Mouse (Mus musculus): Measurements from ENCODE around the gene Ssxb1. TPM values are rescaled to one million over a fixed set of nuclear protein-coding genes. Genes with fewer than 3 reads are reported as not detected.
"Not testable (repeated sequence)": the region's sequence is repeated elsewhere in the genome, so short reads cannot be mapped to it uniquely, and the experiment has no call there.

The Ssxb1 gene
- total RNA-seq (2014; fragmentation: Nextera tagmentation) (not detected in 2 replicates), total RNA-seq (2017) (not detected in 2 replicates), polyA plus RNA-seq (2012) (not detected in 2 replicates)

DNA sequence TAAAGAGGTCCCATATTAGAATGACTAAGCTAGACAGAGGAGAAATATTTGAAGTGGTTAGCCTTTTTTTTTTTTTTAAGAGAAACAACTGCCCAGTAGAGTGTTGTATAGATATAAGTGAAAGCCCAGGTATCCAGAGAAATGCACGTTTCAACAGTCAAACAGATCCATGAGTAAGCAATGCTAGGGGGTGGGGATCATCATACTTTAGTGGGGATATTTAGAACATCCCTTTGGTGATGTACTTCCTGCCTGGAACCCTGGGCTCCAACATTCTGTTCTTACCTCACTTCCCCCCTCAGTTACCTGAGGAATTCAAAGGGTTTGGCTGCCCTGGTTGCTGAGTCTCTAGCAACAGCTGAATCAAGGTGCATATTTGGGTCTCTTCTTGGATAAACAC lies at the start of gene Ssxb1:
Ssxb1 (plus strand) TSS at position 301 of the 400 bp plus-strand sequence.
- ATAC-seq (ENCODE audit: extremely low read depth, insufficient number of reproducible peaks, low FRiP score, poor library complexity, severe bottlenecking); H3K4me3 ChIP-seq (ENCODE audit: low read depth, low read length); H3K36me3 ChIP-seq (replicated peaks); DNase-seq (ENCODE audit: low spot score); H3K9me3 ChIP-seq (replicated peaks); H3K27me3 ChIP-seq (ENCODE audit: insufficient read depth, low read length); H3K4me1 ChIP-seq (ENCODE audit: insufficient read depth, low read depth, low read length): not testable (repeated sequence)

DNA sequence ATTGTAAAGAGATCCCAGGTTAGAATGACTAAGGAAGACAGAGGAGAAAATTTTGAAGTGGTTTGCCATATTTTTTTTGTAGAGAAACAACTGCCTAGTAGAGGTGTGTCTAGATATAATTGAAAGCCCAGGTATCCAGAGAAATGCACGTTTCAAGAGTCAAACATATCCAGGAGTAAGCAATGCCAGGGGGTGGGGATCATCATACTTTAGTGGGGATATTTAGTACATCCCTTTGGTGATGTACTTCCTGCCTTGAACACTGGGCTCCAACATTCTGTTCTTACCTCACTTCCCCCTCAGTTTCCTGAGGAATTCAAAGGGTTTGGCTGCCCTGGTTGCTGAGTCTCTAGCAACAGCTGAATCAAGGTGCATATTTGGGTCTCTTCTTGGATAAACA lies 46.4 kb upstream of the Ssxb1 start, which contains the start of gene Ssxb9:
Ssxb9 (plus strand) TSS at position 301 of the 400 bp plus-strand sequence.
- H3K27me3 ChIP-seq (ENCODE audit: insufficient read depth, low read length); DNase-seq (ENCODE audit: low spot score); H3K4me1 ChIP-seq (ENCODE audit: insufficient read depth, low read depth, low read length); H3K4me3 ChIP-seq (ENCODE audit: low read depth, low read length); H3K9me3 ChIP-seq (replicated peaks); ATAC-seq (ENCODE audit: extremely low read depth, insufficient number of reproducible peaks, low FRiP score, poor library complexity, severe bottlenecking); H3K36me3 ChIP-seq (replicated peaks): not testable (repeated sequence)

DNA sequence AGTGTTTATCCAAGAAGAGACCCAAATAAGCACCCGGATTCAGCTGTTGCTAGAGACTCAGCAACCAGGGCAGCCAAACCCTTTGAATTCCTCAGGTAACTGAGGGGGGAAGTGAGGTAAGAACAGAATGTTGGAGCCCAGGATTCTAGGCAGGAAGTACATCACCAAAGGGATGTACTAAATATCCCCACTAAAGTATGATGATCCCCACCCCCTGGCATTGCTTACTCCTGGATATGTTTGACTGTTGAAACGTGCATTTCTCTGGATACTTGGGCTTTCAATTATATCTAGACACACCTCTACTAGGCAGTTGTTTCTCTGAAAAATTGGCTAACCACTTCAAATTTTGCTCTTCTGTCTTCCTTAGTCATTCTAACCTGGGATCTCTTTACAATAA lies 48.5 kb downstream of the Ssxb1 start, which contains the start of gene Ssxb2:
Ssxb2 (minus strand) TSS at position 101 of the 400 bp plus-strand sequence.
- H3K9me3 ChIP-seq (replicated peaks); H3K4me1 ChIP-seq (ENCODE audit: insufficient read depth, low read depth, low read length); DNase-seq (ENCODE audit: low spot score); H3K27me3 ChIP-seq (ENCODE audit: insufficient read depth, low read length); ATAC-seq (ENCODE audit: extremely low read depth, insufficient number of reproducible peaks, low FRiP score, poor library complexity, severe bottlenecking); H3K4me3 ChIP-seq (ENCODE audit: low read depth, low read length); H3K36me3 ChIP-seq (replicated peaks): not testable (repeated sequence)

Other genes with a start within 250 kb of the Ssxb1 start
- 9.7 and 15.0 TPM in 2 replicates for gene Tbc1d25, start 237.1 kb upstream of the Ssxb1 start, total RNA-seq (2014; fragmentation: Nextera tagmentation)
- gene Tbc1d25, start 237.1 kb upstream of the Ssxb1 start, total RNA-seq (2017) = 6.3 and 6.5 TPM in 2 replicates
- gene Tbc1d25, start 237.1 kb upstream of the Ssxb1 start, polyA plus RNA-seq (2012) = 3.5 and 4.4 TPM in 2 replicates
- 11.1 and 17.1 TPM in 2 replicates for gene Ebp, start 219.8 kb upstream of the Ssxb1 start, total RNA-seq (2014; fragmentation: Nextera tagmentation)
- gene Ebp, start 219.8 kb upstream of the Ssxb1 start, total RNA-seq (2017) = 52.7 and 84.7 TPM in 2 replicates
- gene Ebp, start 219.8 kb upstream of the Ssxb1 start, polyA plus RNA-seq (2012) = 2.2 and 2.3 TPM in 2 replicates
- gene Porcn, start 206.8 kb upstream of the Ssxb1 start, total RNA-seq (2014; fragmentation: Nextera tagmentation) = 4.6 and 5.5 TPM in 2 replicates
- 0.22 and 0.81 TPM in 2 replicates for gene Porcn, start 206.8 kb upstream of the Ssxb1 start, total RNA-seq (2017)
- 2.6 and 2.7 TPM in 2 replicates for gene Porcn, start 206.8 kb upstream of the Ssxb1 start, polyA plus RNA-seq (2012)
- 29.2 and 44.0 TPM in 2 replicates for gene Ftsj1, start 160.9 kb upstream of the Ssxb1 start, total RNA-seq (2014; fragmentation: Nextera tagmentation)
- gene Ftsj1, start 160.9 kb upstream of the Ssxb1 start, total RNA-seq (2017) = 16.1 and 17.8 TPM in 2 replicates
- gene Ftsj1, start 160.9 kb upstream of the Ssxb1 start, polyA plus RNA-seq (2012) = 10.3 and 11.5 TPM in 2 replicates
- gene Slc38a5, start 142.2 kb upstream of the Ssxb1 start, total RNA-seq (2014; fragmentation: Nextera tagmentation) = 0.39 and 6.7 TPM in 2 replicates
- not detected in 2 replicates for gene Slc38a5, start 142.2 kb upstream of the Ssxb1 start, total RNA-seq (2017)
- 0.10 and 0.32 TPM in 2 replicates for gene Slc38a5, start 142.2 kb upstream of the Ssxb1 start, polyA plus RNA-seq (2012)
- 0.87 TPM in 1 of 2 replicates, not detected in the other for gene Ssxb10, start 85.9 kb upstream of the Ssxb1 start, total RNA-seq (2014; fragmentation: Nextera tagmentation)
- not detected in 2 replicates for gene Ssxb10, start 85.9 kb upstream of the Ssxb1 start, total RNA-seq (2017)
- gene Ssxb10, start 85.9 kb upstream of the Ssxb1 start, polyA plus RNA-seq (2012) = not detected in 2 replicates
- not detected in 2 replicates for gene Ssxb9, start 46.3 kb upstream of the Ssxb1 start, total RNA-seq (2014; fragmentation: Nextera tagmentation)
- not detected in 2 replicates for gene Ssxb9, start 46.3 kb upstream of the Ssxb1 start, total RNA-seq (2017)
- not detected in 2 replicates for gene Ssxb9, start 46.3 kb upstream of the Ssxb1 start, polyA plus RNA-seq (2012)
- not detected in 2 replicates for gene Ssxb2, start 48.4 kb downstream of the Ssxb1 start, total RNA-seq (2014; fragmentation: Nextera tagmentation)
- gene Ssxb2, start 48.4 kb downstream of the Ssxb1 start, total RNA-seq (2017) = not detected in 2 replicates
- not detected in 2 replicates for gene Ssxb2, start 48.4 kb downstream of the Ssxb1 start, polyA plus RNA-seq (2012)
- not detected in 2 replicates for gene Gm14459, start 111.6 kb downstream of the Ssxb1 start, total RNA-seq (2014; fragmentation: Nextera tagmentation)
- gene Gm14459, start 111.6 kb downstream of the Ssxb1 start, total RNA-seq (2017) = not detected in 2 replicates
- not detected in 2 replicates for gene Gm14459, start 111.6 kb downstream of the Ssxb1 start, polyA plus RNA-seq (2012)
- gene Ssxb6, start 134.9 kb downstream of the Ssxb1 start, total RNA-seq (2014; fragmentation: Nextera tagmentation) = not detected in 2 replicates
- gene Ssxb6, start 134.9 kb downstream of the Ssxb1 start, total RNA-seq (2017) = not detected in 2 replicates
- not detected in 2 replicates for gene Ssxb6, start 134.9 kb downstream of the Ssxb1 start, polyA plus RNA-seq (2012)
- gene Ssxb3, start 178.5 kb downstream of the Ssxb1 start, total RNA-seq (2014; fragmentation: Nextera tagmentation) = not detected in 2 replicates
- gene Ssxb3, start 178.5 kb downstream of the Ssxb1 start, total RNA-seq (2017) = not detected in 2 replicates
- gene Ssxb3, start 178.5 kb downstream of the Ssxb1 start, polyA plus RNA-seq (2012) = not detected in 2 replicates